Mouse (Mus musculus): ENCODE data around the gene Slc17a9.

GRCm38 (mm10) chr2:180780282-180780681 lies 55.2 kb downstream of the Slc17a9 start:
- TF ChIP-seq GATA1 (IDR thresholded peaks at IDR 0.05; ENCODE audit: low read length): no peak
- TF ChIP-seq TAL1 (IDR thresholded peaks at IDR 0.05; ENCODE audit: low read length): no peak
